8 mouse cellular contexts compared by ENCODE assay signal in genomic region chr5:52782523-52783250, GRCm38 (mm10). TPM values are rescaled to one million over a fixed set of nuclear protein-coding genes. Genes with fewer than 3 reads are reported as not detected.
DNase-seq lines count a peak whose midpoint lies in the region; ATAC-seq lines count a peak whose summit lies in the region.

No protein-coding gene starts in this region.

- peaks cover 12% of the 10 kb centered on the region for H3K36me3 ChIP-seq in heart, embryonic 14.5 days (ENCODE audit: control insufficient read depth, insufficient read depth, low read length)
- H3K36me3 ChIP-seq in liver, embryonic 13.5 days = peaks cover 16% of the 10 kb centered on the region
- peaks cover 5% of the 10 kb centered on the region; the same call in 1 of the 2 replicates for H3K36me3 ChIP-seq in stomach, embryonic 16.5 days (ENCODE audit: control insufficient read depth, insufficient read depth, low read length)

- peak; percentile 91 for ATAC-seq in heart, embryonic 14.5 days (ENCODE audit: insufficient number of reproducible peaks, insufficient read depth, low FRiP score, low read depth)
- peak; percentile 92 for ATAC-seq in liver, embryonic 13.5 days (ENCODE audit: low read depth)
- peak; percentile 97 for ATAC-seq in stomach, embryonic 16.5 days (ENCODE audit: insufficient read depth, low FRiP score)

- H3K4me3 ChIP-seq in heart, embryonic 14.5 days (ENCODE audit: control insufficient read depth in 1 of 2, insufficient read depth in 1 of 2, low read depth in 1 of 2, low read length in 2 of 2) = peak overlapping the region; percentile 75 to 91
- H3K4me3 ChIP-seq in liver, embryonic 13.5 days (replicated peaks) = peak overlapping the region; percentile 88
- peak overlapping the region; percentile 92 for H3K4me3 ChIP-seq in stomach, embryonic 16.5 days (replicated peaks; ENCODE audit: low read length)

- peak overlapping the region; percentile 85 for H3K9ac ChIP-seq in heart, embryonic 14.5 days (ENCODE audit: low read length)
- peak overlapping the region; percentile 87 for H3K9ac ChIP-seq in liver, embryonic 13.5 days
- H3K9ac ChIP-seq in stomach, embryonic 16.5 days (ENCODE audit: low read length) = peak overlapping the region; percentile 91

- no peaks in the 10 kb centered on the region for H3K27me3 ChIP-seq in heart, embryonic 14.5 days (ENCODE audit: control insufficient read depth, insufficient read depth, low read length)
- H3K27me3 ChIP-seq in liver, embryonic 13.5 days = no peaks in the 10 kb centered on the region
- H3K27me3 ChIP-seq in stomach, embryonic 16.5 days (ENCODE audit: control insufficient read depth, insufficient read depth, low read length) = no peaks in the 10 kb centered on the region

- H3K4me2 ChIP-seq in heart, embryonic 14.5 days (ENCODE audit: low read length) = peak overlapping the region; percentile 66
- H3K4me2 ChIP-seq in liver, embryonic 13.5 days = peak overlapping the region; percentile 67
- H3K4me2 ChIP-seq in stomach, embryonic 16.5 days (ENCODE audit: low read depth, low read length) = peak overlapping the region; percentile 73

- H3K4me1 ChIP-seq in heart, embryonic 14.5 days (ENCODE audit: control insufficient read depth in 2 of 2, insufficient read depth in 2 of 2, low read length in 2 of 2) = no peaks in the 10 kb centered on the region; a peak in 2 of 4 replicates
- H3K4me1 ChIP-seq in liver, embryonic 13.5 days (replicated peaks) = peaks cover 29% of the 10 kb centered on the region
- no peaks in the 10 kb centered on the region for H3K4me1 ChIP-seq in stomach, embryonic 16.5 days (ENCODE audit: control insufficient read depth, insufficient read depth, low read length)

- peak; percentile 88 for DNase-seq in CD4-positive helper T cell, adult 2 months (ENCODE audit: low read depth, low spot score)
- DNase-seq in c-Kit-negative CD71-positive TER-119-positive erythroid progenitor cells, embryonic 14.5 days (ENCODE audit: low read depth, low spot score) = peak; percentile 64
- DNase-seq in fibroblast of lung, adult 2 months (ENCODE audit: low read depth) = peak; percentile 50
- peak; percentile 89 for DNase-seq in kidney, postnatal 14 days
- DNase-seq in liver, embryonic 13.5 days = peak; percentile 78
- peak; percentile 91 for DNase-seq in neural tube, embryonic 10.5 days (ENCODE audit: extremely low spot score, low spot score)

- 5% methylated on average over 37 of the region's 37 CpGs for WGBS in heart, embryonic 14.5 days
- WGBS in liver, embryonic 13.5 days (ENCODE audit: insufficient replicate concordance) = 4% methylated on average over 37 of the region's 37 CpGs
- WGBS in stomach, embryonic 16.5 days = 5% methylated on average over 35 of the region's 37 CpGs

- H3K27ac ChIP-seq in heart, embryonic 14.5 days (replicated peaks in 1 of 2; ENCODE audit: control insufficient read depth in 1 of 2, insufficient read depth in 1 of 2, low read depth in 2 of 2, low read length in 2 of 2) = peak overlapping the region; percentile 58 to 86
- H3K27ac ChIP-seq in liver, embryonic 13.5 days = peak overlapping the region; percentile 76
- H3K27ac ChIP-seq in stomach, embryonic 16.5 days (ENCODE audit: low read length) = peak overlapping the region; percentile 42; the same call in 1 of the 2 replicates

- H3K9me3 ChIP-seq in heart, embryonic 14.5 days (ENCODE audit: control insufficient read depth, low read length) = no peaks in the 10 kb centered on the region
- H3K9me3 ChIP-seq in liver, embryonic 13.5 days (replicated peaks) = no peaks in the 10 kb centered on the region
- no peaks in the 10 kb centered on the region for H3K9me3 ChIP-seq in stomach, embryonic 16.5 days (replicated peaks; ENCODE audit: control insufficient read depth, low read length)

RNA-seq across cellular contexts. Expression of gene Zcchc4, which starts 7.5 kb away (rescaled TPM):
- polyA plus RNA-seq in heart, embryonic 14.5 days (2014; fragmentation: Nextera tagmentation; extraction: Ambion mirVana) = 10.2 and 10.4 TPM in 2 replicates
- polyA plus RNA-seq in liver, embryonic 13.5 days (2015; fragmentation: Nextera tagmentation; extraction: Ambion mirVana) = 7.8 and 9.2 TPM in 2 replicates
- polyA plus RNA-seq in stomach, embryonic 16.5 days (2015; fragmentation: Nextera tagmentation; extraction: Ambion mirVana) = 11.5 and 12.9 TPM in 2 replicates

RNA-seq across cellular contexts. Expression of gene Pi4k2b, which starts 41.3 kb away (rescaled TPM):
- 8.2 and 9.5 TPM in 2 replicates for polyA plus RNA-seq in heart, embryonic 14.5 days (2014; fragmentation: Nextera tagmentation; extraction: Ambion mirVana)
- 16.5 and 19.6 TPM in 2 replicates for polyA plus RNA-seq in liver, embryonic 13.5 days (2015; fragmentation: Nextera tagmentation; extraction: Ambion mirVana)
- polyA plus RNA-seq in stomach, embryonic 16.5 days (2015; fragmentation: Nextera tagmentation; extraction: Ambion mirVana) = 20.5 and 22.5 TPM in 2 replicates

RNA-seq across cellular contexts. Expression of gene Anapc4, which starts 51.1 kb away (rescaled TPM):
- polyA plus RNA-seq in heart, embryonic 14.5 days (2014; fragmentation: Nextera tagmentation; extraction: Ambion mirVana) = 68.2 and 77.2 TPM in 2 replicates
- polyA plus RNA-seq in liver, embryonic 13.5 days (2015; fragmentation: Nextera tagmentation; extraction: Ambion mirVana) = 31.2 and 37.3 TPM in 2 replicates
- 95.1 and 97.0 TPM in 2 replicates for polyA plus RNA-seq in stomach, embryonic 16.5 days (2015; fragmentation: Nextera tagmentation; extraction: Ambion mirVana)

Comparison
In these comparisons a context has a peak if more than half of its experiments do, and no peak if none do; other contexts are left out.
1. Peak in every context shown above with its lines: DNase-seq, ATAC-seq, H3K4me3 ChIP-seq and H3K27ac ChIP-seq.